Mouse (Mus musculus): ENCODE data around the gene Rnf121. TPM values are rescaled to one million over a fixed set of nuclear protein-coding genes. Genes with fewer than 3 reads are reported as not detected.
"Not testable (repeated sequence)": the region's sequence is repeated elsewhere in the genome, so short reads cannot be mapped to it uniquely, and the experiment has no call there.

Rnf121 gene
- polyA plus RNA-seq, 1 experiment from 2014 or later, result 18.6 TPM

- no peak for DNase-seq (ENCODE audit: low spot score)
Measured at GRCm38 (mm10) chr7:102066363-102066762, 1.1 kb upstream of the Rnf121 start.

GRCm38 (mm10) chr7:102064655-102065045 is 619 bp downstream of the Rnf121 start:
- DNase-seq (ENCODE audit: low spot score), result no peak

- no peak for DNase-seq (ENCODE audit: low spot score)
Measured at GRCm38 (mm10) chr7:102063891-102064290, 1.4 kb downstream of the Rnf121 start.

- DNase-seq (ENCODE audit: low spot score), result no peak
Measured at GRCm38 (mm10) chr7:102062203-102062602, 3.1 kb downstream of the Rnf121 start.

GRCm38 (mm10) chr7:102061353-102061752 is 3.9 kb downstream of the Rnf121 start:
- no peak for DNase-seq (ENCODE audit: low spot score)

- peak; percentile 12 for DNase-seq (ENCODE audit: low spot score)
Measured at GRCm38 (mm10) chr7:102048524-102048923, 16.7 kb downstream of the Rnf121 start.

- DNase-seq (ENCODE audit: low spot score), result no peak
Measured at GRCm38 (mm10) chr7:102042314-102042713, 23.0 kb downstream of the Rnf121 start.

GRCm38 (mm10) chr7:102037318-102037717 is 28.0 kb downstream of the Rnf121 start:
- DNase-seq (ENCODE audit: low spot score), result no peak

- DNase-seq (ENCODE audit: low spot score), result no peak
Measured at GRCm38 (mm10) chr7:102035534-102035933, 29.7 kb downstream of the Rnf121 start.

GRCm38 (mm10) chr7:102034904-102035303 is 30.4 kb downstream of the Rnf121 start:
- DNase-seq (ENCODE audit: low spot score), result peak; percentile 23

- DNase-seq (ENCODE audit: low spot score), result no peak
Measured at GRCm38 (mm10) chr7:102025187-102026119, 39.8 kb downstream of the Rnf121 start.

- DNase-seq (ENCODE audit: low spot score), result no peak
Measured at GRCm38 (mm10) chr7:102023821-102024220, 41.4 kb downstream of the Rnf121 start.

GRCm38 (mm10) chr7:102020934-102021333 is 44.3 kb downstream of the Rnf121 start:
- DNase-seq (ENCODE audit: low spot score), result not testable (repeated sequence)

GRCm38 (mm10) chr7:102019362-102019761 is 45.9 kb downstream of the Rnf121 start:
- no peak for DNase-seq (ENCODE audit: low spot score)

- DNase-seq (ENCODE audit: low spot score), result no peak
Measured at GRCm38 (mm10) chr7:102018590-102018989, 46.7 kb downstream of the Rnf121 start, which contains the start of gene Il18bp. Il18bp (minus strand) TSS chr7:102018690.

- no peak for DNase-seq (ENCODE audit: low spot score)
Measured at GRCm38 (mm10) chr7:102018034-102018433, 47.2 kb downstream of the Rnf121 start.

GRCm38 (mm10) chr7:102017452-102017851 is 47.8 kb downstream of the Rnf121 start:
- no peak for DNase-seq (ENCODE audit: low spot score)

- DNase-seq (ENCODE audit: low spot score), result no peak
Measured at GRCm38 (mm10) chr7:102016936-102017335, 48.3 kb downstream of the Rnf121 start.

GRCm38 (mm10) chr7:102014995-102015394 is 50.3 kb downstream of the Rnf121 start:
- no peak for DNase-seq (ENCODE audit: low spot score)

GRCm38 (mm10) chr7:102013416-102013815 is 51.9 kb downstream of the Rnf121 start:
- no peak for DNase-seq (ENCODE audit: low spot score)

GRCm38 (mm10) chr7:102011855-102012254 is 53.4 kb downstream of the Rnf121 start:
- DNase-seq (ENCODE audit: low spot score), result no peak

GRCm38 (mm10) chr7:102006520-102006919 is 58.7 kb downstream of the Rnf121 start:
- no peak for DNase-seq (ENCODE audit: low spot score)
